Mouse (Mus musculus) thymus, adult 2 months (tissue): ENCODE measurements around the gene Ttc7b.

Experiments
- CTCF ChIP-seq: fragments of 200-500 bp; IDR thresholded peaks from 2 replicates; pipeline ENCODE4 v1.5.1; 2012; ENCODE audit warnings: mild to moderate bottlenecking, control low read depth, low read length, moderate library complexity, borderline replicate concordance; ENCODE audit not compliant: control insufficient read depth, poor library complexity, insufficient read depth; ENCODE audit errors: extremely low read depth
- POLR2A ChIP-seq: fragments of 200-500 bp; IDR thresholded peaks from 2 replicates; pipeline ENCODE4 v1.6.1; 2012; ENCODE audit warnings: mild to moderate bottlenecking, low read length, control low read depth, moderate library complexity; ENCODE audit not compliant: control insufficient read depth, poor library complexity, insufficient read depth; ENCODE audit errors: extremely low read depth

- no peak for TF ChIP-seq POLR2A
- no peak for TF ChIP-seq CTCF
Observed at GRCm38 (mm10) chr12:100315119-100315885, 205.3 kb downstream of the Ttc7b start.
